ENCODE assay signal across 9 mouse cellular contexts in the genomic region with DNA sequence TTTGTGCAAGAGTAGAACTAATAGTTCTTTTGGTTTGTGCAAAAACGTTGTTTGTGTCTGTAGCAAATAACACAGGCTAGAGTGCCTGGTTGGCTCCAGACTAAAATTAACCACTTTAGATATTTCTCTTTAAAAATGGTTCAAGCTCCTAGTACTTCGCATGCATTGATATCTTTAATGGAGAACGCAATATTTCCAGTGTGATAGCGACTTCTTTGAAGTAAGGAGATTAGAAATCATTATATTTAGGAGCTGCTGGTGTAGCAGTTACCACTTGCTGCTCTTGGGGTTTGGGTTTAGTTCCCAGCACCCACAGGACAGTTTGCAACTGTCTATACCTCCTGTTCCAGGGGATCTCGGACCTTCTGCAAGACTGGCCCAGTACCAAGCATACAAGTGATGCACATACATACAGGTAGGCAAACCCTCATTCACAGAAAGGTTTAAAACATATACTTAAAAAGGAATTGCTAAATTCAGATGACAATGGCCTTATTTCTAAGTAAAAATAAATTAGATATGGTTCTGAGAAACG. TPM values are rescaled to one million over a fixed set of nuclear protein-coding genes. Genes with fewer than 3 reads are reported as not detected.
A peak's percentile ranks its signal among the peaks of the same experiment; 100 is the strongest.
DNase-seq lines count a peak whose midpoint lies in the region; ATAC-seq and TF ChIP-seq lines count a peak whose summit lies in the region.
"Had no signal": no experiment of that assay in that cellular context is flagged by ENCODE, and none has a peak within 500 bp of the region (broad histone marks: within the 10 kb centered on the region; RNA-seq: fewer than 3 reads in every experiment).

No protein-coding gene starts in this region.

- no peak for TF ChIP-seq EP300 in MEL (IDR thresholded peaks at IDR 0.05; ENCODE audit: low read depth in 1 of 2, low read length in 2 of 2)

- H3K27me3 ChIP-seq in heart, embryonic 15.5 days = no peaks in the 10 kb centered on the region
- H3K27me3 ChIP-seq in MEL (ENCODE audit: control insufficient read depth in 1 of 2, insufficient read depth in 2 of 2, low read length in 2 of 2) = no peaks in the 10 kb centered on the region
- no peaks in the 10 kb centered on the region for H3K27me3 ChIP-seq in hindbrain, embryonic 12.5 days
- H3K27me3 ChIP-seq in midbrain, embryonic 12.5 days = no peaks in the 10 kb centered on the region
- H3K27me3 ChIP-seq in cerebellum, adult 2 months (ENCODE audit: control insufficient read depth, insufficient read depth, low read length) = no peaks in the 10 kb centered on the region
- H3K27me3 ChIP-seq: Patski had no signal

- peaks cover 8% of the 10 kb centered on the region; the same call in 1 of the 2 replicates for H3K79me2 ChIP-seq in MEL (ENCODE audit: control insufficient read depth, insufficient read depth, low read length, poor library complexity)

- H3K9ac ChIP-seq in heart, embryonic 15.5 days = 0 out of 2 replicates have a peak overlapping the region, but pooled peaks have one; percentile 72
- H3K9ac ChIP-seq in MEL (ENCODE audit: control insufficient read depth, low read depth, low read length, poor library complexity, severe bottlenecking) = peak overlapping the region; percentile 93
- no peak overlapping the region for H3K9ac ChIP-seq in hindbrain, embryonic 12.5 days
- no peak overlapping the region for H3K9ac ChIP-seq in midbrain, embryonic 12.5 days (replicated peaks)

- peak overlapping the region; percentile 64; the same call in 1 of the 2 replicates for H3K4me3 ChIP-seq in heart, embryonic 15.5 days
- H3K4me3 ChIP-seq in MEL (ENCODE audit: control insufficient read depth in 1 of 2, insufficient read depth in 1 of 2, low read depth in 2 of 2, low read length in 2 of 2) = peak overlapping the region; percentile 17 to 64
- peak overlapping the region; percentile 41; the same call in 1 of the 2 replicates for H3K4me3 ChIP-seq in hindbrain, embryonic 12.5 days
- H3K4me3 ChIP-seq in midbrain, embryonic 12.5 days = peak overlapping the region; percentile 57; the same call in 1 of the 2 replicates
- no peak overlapping the region for H3K4me3 ChIP-seq in cerebellum, adult 2 months (replicated peaks; ENCODE audit: insufficient read depth, low read depth, low read length)

- no peak for DNase-seq in heart, postnatal 10 days
- DNase-seq in MEL (ENCODE audit: low read depth, low spot score) = peak; percentile 77
- no peak for DNase-seq in cerebellum, adult 2 months
- no peak for DNase-seq in left cerebral cortex, adult 18-20 months (ENCODE audit: low spot score in 2 of 2)
- DNase-seq in kidney, adult 18-20 months = no peak

- H3K4me2 ChIP-seq in heart, embryonic 15.5 days = peak overlapping the region; percentile 93
- H3K4me2 ChIP-seq in hindbrain, embryonic 12.5 days (replicated peaks) = peak overlapping the region; percentile 88
- H3K4me2 ChIP-seq in midbrain, embryonic 12.5 days (replicated peaks) = peak overlapping the region; percentile 90

- TF ChIP-seq RAD21 in MEL (IDR thresholded peaks at IDR 0.05; ENCODE audit: low read depth, low read length) = no peak

- peaks cover 35% of the 10 kb centered on the region for H3K4me1 ChIP-seq in heart, embryonic 15.5 days (replicated peaks)
- peaks cover 0 to 15% of the 10 kb centered on the region in 2 experiments; a peak in 2 of 4 replicates for H3K4me1 ChIP-seq in MEL (ENCODE audit: control insufficient read depth in 1 of 2, insufficient read depth in 2 of 2, low read length in 2 of 2)
- H3K4me1 ChIP-seq in hindbrain, embryonic 12.5 days = peaks cover 26% of the 10 kb centered on the region
- H3K4me1 ChIP-seq in midbrain, embryonic 12.5 days = peaks cover 36% of the 10 kb centered on the region
- no peaks in the 10 kb centered on the region; the same call in 1 of the 2 replicates for H3K4me1 ChIP-seq in cerebellum, adult 2 months (ENCODE audit: control insufficient read depth, insufficient read depth, low read length)

- H3K27ac ChIP-seq in heart, embryonic 15.5 days = peak overlapping the region; percentile 89; the same call in 1 of the 2 replicates
- H3K27ac ChIP-seq in MEL (ENCODE audit: control insufficient read depth, low read depth, low read length) = peak overlapping the region; percentile 99
- H3K27ac ChIP-seq in hindbrain, embryonic 12.5 days = peak overlapping the region; percentile 90
- peak overlapping the region; percentile 95 for H3K27ac ChIP-seq in midbrain, embryonic 12.5 days (replicated peaks)
- H3K27ac ChIP-seq in cerebellum, adult 2 months (ENCODE audit: insufficient read depth, low read length) = no peak overlapping the region

- no peaks in the 10 kb centered on the region for H3K9me3 ChIP-seq in heart, embryonic 15.5 days (replicated peaks)
- H3K9me3 ChIP-seq in MEL (replicated peaks; ENCODE audit: insufficient read depth, low read length) = no peaks in the 10 kb centered on the region
- H3K9me3 ChIP-seq in hindbrain, embryonic 12.5 days (replicated peaks) = no peaks in the 10 kb centered on the region
- no peaks in the 10 kb centered on the region for H3K9me3 ChIP-seq in midbrain, embryonic 12.5 days

- intact Hi-C loops in heart, postnatal 10 days (cut with DNase I) = loop anchor here (2.0 kb wide), 1 partner anchor 28 kb away; a partner anchor contains a TSS

- no peak for TF ChIP-seq CTCF in MEL (IDR thresholded peaks at IDR 0.05 in 2 of 3, conservative IDR thresholded peaks at IDR 0.05 in 1 of 3; ENCODE audit: control insufficient read depth in 1 of 3, insufficient read depth in 1 of 3, low read depth in 2 of 3, low read length in 3 of 3, poor library complexity in 1 of 3, severe bottlenecking in 1 of 3)
- no peak for TF ChIP-seq CTCF in cerebellum, adult 2 months (IDR thresholded peaks at IDR 0.05; ENCODE audit: borderline replicate concordance, insufficient read depth, low read depth, low read length)

- 46% methylated on average over 6 of the region's 6 CpGs for WGBS in heart, embryonic 15.5 days
- WGBS in hindbrain, embryonic 12.5 days = 49% methylated on average over 6 of the region's 6 CpGs
- 42% methylated on average over 6 of the region's 6 CpGs for WGBS in midbrain, embryonic 12.5 days
- 43% methylated on average over 6 of the region's 6 CpGs for WGBS in cerebellum, adult 2 months

- TF ChIP-seq POLR2A in MEL (IDR thresholded peaks at IDR 0.05; ENCODE audit: control insufficient read depth in 1 of 2, insufficient read depth in 1 of 2, low read depth in 1 of 2, low read length in 2 of 2, poor library complexity in 1 of 2) = no peak
- TF ChIP-seq POLR2A in cerebellum, adult 2 months (IDR thresholded peaks at IDR 0.05; ENCODE audit: borderline replicate concordance, insufficient read depth, low read length) = no peak

- no peak for ATAC-seq in heart, embryonic 15.5 days (replicated peaks; ENCODE audit: insufficient number of reproducible peaks, insufficient read depth, low FRiP score, low read depth)
- ATAC-seq in hindbrain, embryonic 12.5 days (ENCODE audit: low FRiP score) = no peak
- ATAC-seq in midbrain, embryonic 12.5 days (ENCODE audit: low FRiP score, low read depth) = no peak

- H3K36me3 ChIP-seq in heart, embryonic 15.5 days = no peaks in the 10 kb centered on the region
- peaks cover 0 to 38% of the 10 kb centered on the region in 2 experiments; a peak in 2 of 4 replicates for H3K36me3 ChIP-seq in MEL (ENCODE audit: control insufficient read depth in 1 of 2, insufficient read depth in 2 of 2, low read length in 2 of 2)
- H3K36me3 ChIP-seq in hindbrain, embryonic 12.5 days = no peaks in the 10 kb centered on the region
- no peaks in the 10 kb centered on the region for H3K36me3 ChIP-seq in midbrain, embryonic 12.5 days

RNA-seq across cellular contexts. Expression of a gene that starts 0.7 kb away (rescaled TPM):
- polyA plus RNA-seq in heart, embryonic 15.5 days (2015; fragmentation: Nextera tagmentation; extraction: Ambion mirVana) = 8.6 and 10.7 TPM in 2 replicates
- 100 to 1,000 TPM; 112 to 150 TPM for total RNA-seq in heart, postnatal 10 days (2021)
- 1,140 and 1,462 TPM in 2 replicates for total RNA-seq in MEL (2012; rRNA removed)
- polyA plus RNA-seq in MEL (2012; ENCODE audit: insufficient read depth in 1 of 2, insufficient read length in 2 of 2, low read depth in 1 of 2, low replicate concordance in 2 of 2, missing spikeins in 1 of 2) = 1 to 10 TPM in 1 of 2 experiments, not detected in 1; 2.9 TPM
- polyA plus RNA-seq in hindbrain, embryonic 12.5 days (2016; fragmentation: Nextera tagmentation; extraction: Ambion mirVana) = 23.2 and 23.6 TPM in 2 replicates
- 30.4 and 37.6 TPM in 2 replicates for polyA plus RNA-seq in midbrain, embryonic 12.5 days (2016; fragmentation: Nextera tagmentation; extraction: Ambion mirVana)
- polyA plus RNA-seq in cerebellum, adult 2 months (2012; rRNA removed) = 0.27 and 0.41 TPM in 2 replicates
- total RNA-seq in left cerebral cortex, adult 18-20 months (2021) = 1 to 10 TPM; 8.4 to 9.0 TPM

RNA-seq across cellular contexts. Expression of a gene that starts 2.1 kb away (rescaled TPM):
- polyA plus RNA-seq in heart, embryonic 15.5 days (2015; fragmentation: Nextera tagmentation; extraction: Ambion mirVana) = 56.3 and 60.4 TPM in 2 replicates
- total RNA-seq in heart, postnatal 10 days (2021) = 100 to 1,000 TPM; 213 to 223 TPM
- total RNA-seq in MEL (2012; rRNA removed) = 1,321 and 1,539 TPM in 2 replicates
- 10 to 100 TPM in 1 of 2 experiments, not detected in 1; 18.1 TPM for polyA plus RNA-seq in MEL (2012; ENCODE audit: insufficient read depth in 1 of 2, insufficient read length in 2 of 2, low read depth in 1 of 2, low replicate concordance in 2 of 2, missing spikeins in 1 of 2)
- 87.0 and 110 TPM in 2 replicates for polyA plus RNA-seq in hindbrain, embryonic 12.5 days (2016; fragmentation: Nextera tagmentation; extraction: Ambion mirVana)
- 155 and 164 TPM in 2 replicates for polyA plus RNA-seq in midbrain, embryonic 12.5 days (2016; fragmentation: Nextera tagmentation; extraction: Ambion mirVana)
- 1.9 and 4.9 TPM in 2 replicates for polyA plus RNA-seq in cerebellum, adult 2 months (2012; rRNA removed)
- total RNA-seq in left cerebral cortex, adult 18-20 months (2021) = 10 to 100 TPM; 65.2 to 77.9 TPM

RNA-seq across cellular contexts. Expression of a gene that starts 5.9 kb away (rescaled TPM):
- 2.3 and 3.2 TPM in 2 replicates for polyA plus RNA-seq in heart, embryonic 15.5 days (2015; fragmentation: Nextera tagmentation; extraction: Ambion mirVana)
- 10 to 100 TPM; 37.7 to 43.5 TPM for total RNA-seq in heart, postnatal 10 days (2021)
- total RNA-seq in MEL (2012; rRNA removed) = 1,204 and 1,752 TPM in 2 replicates
- 1,000 to 10,000 TPM in 1 of 2 experiments, 1 to 10 TPM in 1; 8.6 to 1,740 TPM for polyA plus RNA-seq in MEL (2012; ENCODE audit: insufficient read depth in 1 of 2, insufficient read length in 2 of 2, low read depth in 1 of 2, low replicate concordance in 2 of 2, missing spikeins in 1 of 2)
- polyA plus RNA-seq in hindbrain, embryonic 12.5 days (2016; fragmentation: Nextera tagmentation; extraction: Ambion mirVana) = 5.2 TPM in 1 of 2 replicates, not detected in the other
- 6.1 and 12.2 TPM in 2 replicates for polyA plus RNA-seq in midbrain, embryonic 12.5 days (2016; fragmentation: Nextera tagmentation; extraction: Ambion mirVana)
- polyA plus RNA-seq in cerebellum, adult 2 months (2012; rRNA removed) = not detected in 2 replicates
- 1 to 10 TPM; 1.1 to 2.8 TPM for total RNA-seq in left cerebral cortex, adult 18-20 months (2021)

RNA-seq across cellular contexts. Expression of a gene that starts 6.2 kb away (rescaled TPM):
- polyA plus RNA-seq in heart, embryonic 15.5 days (2015; fragmentation: Nextera tagmentation; extraction: Ambion mirVana) = 0.86 and 1.4 TPM in 2 replicates
- total RNA-seq in heart, postnatal 10 days (2021) = 10 to 100 TPM; 80.8 to 84.7 TPM
- 512 and 814 TPM in 2 replicates for total RNA-seq in MEL (2012; rRNA removed)
- polyA plus RNA-seq in MEL (2012; ENCODE audit: insufficient read depth in 1 of 2, insufficient read length in 2 of 2, low read depth in 1 of 2, low replicate concordance in 2 of 2, missing spikeins in 1 of 2) = 1 to 10 TPM in 1 of 2 experiments, not detected in 1; 3.0 TPM
- 1.9 and 2.4 TPM in 2 replicates for polyA plus RNA-seq in hindbrain, embryonic 12.5 days (2016; fragmentation: Nextera tagmentation; extraction: Ambion mirVana)
- polyA plus RNA-seq in midbrain, embryonic 12.5 days (2016; fragmentation: Nextera tagmentation; extraction: Ambion mirVana) = 1.9 and 2.4 TPM in 2 replicates
- not detected in 2 replicates for polyA plus RNA-seq in cerebellum, adult 2 months (2012; rRNA removed)
- 1 to 10 TPM; 4.1 to 7.0 TPM for total RNA-seq in left cerebral cortex, adult 18-20 months (2021)

RNA-seq across cellular contexts. Expression of a gene that starts 27.2 kb away (rescaled TPM):
- polyA plus RNA-seq in heart, embryonic 15.5 days (2015; fragmentation: Nextera tagmentation; extraction: Ambion mirVana) = 2.0 and 3.0 TPM in 2 replicates
- total RNA-seq in heart, postnatal 10 days (2021) = 100 to 1,000 TPM in 1 of 2 experiments, 10 to 100 TPM in 1; 98.6 to 149 TPM
- total RNA-seq in MEL (2012; rRNA removed) = 1,714 and 2,074 TPM in 2 replicates
- polyA plus RNA-seq in MEL (2012; ENCODE audit: insufficient read depth in 1 of 2, insufficient read length in 2 of 2, low read depth in 1 of 2, low replicate concordance in 2 of 2, missing spikeins in 1 of 2) = 1 to 10 TPM in 1 of 2 experiments, not detected in 1; 5.6 TPM
- polyA plus RNA-seq in hindbrain, embryonic 12.5 days (2016; fragmentation: Nextera tagmentation; extraction: Ambion mirVana) = 2.2 and 2.8 TPM in 2 replicates
- 3.9 and 6.3 TPM in 2 replicates for polyA plus RNA-seq in midbrain, embryonic 12.5 days (2016; fragmentation: Nextera tagmentation; extraction: Ambion mirVana)
- polyA plus RNA-seq in cerebellum, adult 2 months (2012; rRNA removed) = 1.2 and 2.6 TPM in 2 replicates
- total RNA-seq in left cerebral cortex, adult 18-20 months (2021) = 1 to 10 TPM; 6.3 to 9.2 TPM

Comparison
In these comparisons a context has a peak if more than half of its experiments do, and no peak if none do; other contexts are left out.
1. H3K9ac ChIP-seq: peak in heart, embryonic 15.5 days (single experiment) and MEL (single experiment); none in hindbrain, embryonic 12.5 days (single experiment) and midbrain, embryonic 12.5 days (single experiment).
2. Peak in every context shown above with its lines, with median percentiles within 50 percentile points of each other: H3K4me2 ChIP-seq.